Mouse (Mus musculus): ENCODE results near the gene Syn1. TPM values are rescaled to one million over a fixed set of nuclear protein-coding genes. Genes with fewer than 3 reads are reported as not detected.

Syn1 gene
- total and polyA plus RNA-seq, 3 experiments: not detected

- peak; percentile 52 for DNase-seq (ENCODE audit: low spot score)
- peak overlapping the region; percentile 54; the same call in 1 of the 2 replicates for H3K4me3 ChIP-seq (ENCODE audit: low read depth, low read length)
- H3K27me3 ChIP-seq (ENCODE audit: insufficient read depth, low read length): no peaks in the 10 kb centered on the region
- peak; percentile 83 for ATAC-seq (ENCODE audit: extremely low read depth, insufficient number of reproducible peaks, low FRiP score, poor library complexity, severe bottlenecking)
- peaks cover 9% of the 10 kb centered on the region for H3K4me1 ChIP-seq (ENCODE audit: insufficient read depth, low read depth, low read length)
- no peaks in the 10 kb centered on the region for H3K36me3 ChIP-seq (replicated peaks)
- peak; percentile 41 for TF ChIP-seq CTCF (IDR thresholded peaks at IDR 0.05; ENCODE audit: low read depth, low read length)
- no peak for TF ChIP-seq GATA2 (IDR thresholded peaks at IDR 0.05; ENCODE audit: borderline replicate concordance, low read depth, low read length)
- no peaks in the 10 kb centered on the region for H3K9me3 ChIP-seq (replicated peaks)
Measured at GRCm38 (mm10) chrX:20819204-20819628, 101.6 kb downstream of the Syn1 start.

- Histone ChIP-seq H3K4me3 (ENCODE audit: low read depth, low read length) (no peak overlapping the region), H3K4me1 (ENCODE audit: insufficient read depth, low read depth, low read length) (peaks cover 9% of the 10 kb centered on the region), H3K27me3 (ENCODE audit: insufficient read depth, low read length) (no peaks in the 10 kb centered on the region), H3K9me3 (replicated peaks) (no peaks in the 10 kb centered on the region), H3K36me3 (replicated peaks) (no peaks in the 10 kb centered on the region)
- no peak for ATAC-seq (ENCODE audit: extremely low read depth, insufficient number of reproducible peaks, low FRiP score, poor library complexity, severe bottlenecking)
- TF ChIP-seq GATA2 (IDR thresholded peaks at IDR 0.05; ENCODE audit: borderline replicate concordance, low read depth, low read length) (no peak), GATA1 (IDR thresholded peaks at IDR 0.05; ENCODE audit: borderline replicate concordance, low read length) (no peak), POLR2AphosphoS5 (IDR thresholded peaks at IDR 0.05; ENCODE audit: insufficient replicate concordance, low read depth, low read length) (no peak), TAL1 (conservative IDR thresholded peaks at IDR 0.05; ENCODE audit: low read depth, low read length) (no peak), CTCF (IDR thresholded peaks at IDR 0.05; ENCODE audit: low read depth, low read length) (no peak)
- DNase-seq (ENCODE audit: low spot score): no peak
Measured at GRCm38 (mm10) chrX:20816974-20817373, 103.8 kb downstream of the Syn1 start.

Other genes with a start within 250 kb of the Syn1 start
- gene Cdk16, start 233.1 kb downstream of the Syn1 start, total RNA-seq (2014; fragmentation: Nextera tagmentation): 130 TPM in 2 replicates
- 34.9 and 36.4 TPM in 2 replicates for gene Cdk16, start 233.1 kb downstream of the Syn1 start, total RNA-seq (2017)
- 67.0 and 73.3 TPM in 2 replicates for gene Cdk16, start 233.1 kb downstream of the Syn1 start, polyA plus RNA-seq (2012)
- 84.4 and 90.8 TPM in 2 replicates for gene Usp11, start 217.1 kb downstream of the Syn1 start, total RNA-seq (2014; fragmentation: Nextera tagmentation)
- gene Usp11, start 217.1 kb downstream of the Syn1 start, total RNA-seq (2017): 34.3 and 34.6 TPM in 2 replicates
- 16.7 and 18.8 TPM in 2 replicates for gene Usp11, start 217.1 kb downstream of the Syn1 start, polyA plus RNA-seq (2012)
- gene Araf, start 123.2 kb downstream of the Syn1 start, total RNA-seq (2014; fragmentation: Nextera tagmentation): 173 and 189 TPM in 2 replicates
- 44.8 and 58.4 TPM in 2 replicates for gene Araf, start 123.2 kb downstream of the Syn1 start, total RNA-seq (2017)
- 17.8 and 56.9 TPM in 2 replicates for gene Araf, start 123.2 kb downstream of the Syn1 start, polyA plus RNA-seq (2012)
- not detected in 2 replicates for gene Timp1, start 50.8 kb downstream of the Syn1 start, total RNA-seq (2014; fragmentation: Nextera tagmentation)
- 0.29 TPM in 1 of 2 replicates, not detected in the other for gene Timp1, start 50.8 kb downstream of the Syn1 start, total RNA-seq (2017)
- not detected in 2 replicates for gene Timp1, start 50.8 kb downstream of the Syn1 start, polyA plus RNA-seq (2012)
- gene Cfp, start 10.6 kb upstream of the Syn1 start, total RNA-seq (2014; fragmentation: Nextera tagmentation): 6.2 and 10.1 TPM in 2 replicates
- gene Cfp, start 10.6 kb upstream of the Syn1 start, total RNA-seq (2017): 9.5 and 12.1 TPM in 2 replicates
- gene Cfp, start 10.6 kb upstream of the Syn1 start, polyA plus RNA-seq (2012): 4.9 and 5.9 TPM in 2 replicates
- gene Elk1, start 29.6 kb upstream of the Syn1 start, total RNA-seq (2014; fragmentation: Nextera tagmentation): 19.3 and 20.5 TPM in 2 replicates
- gene Elk1, start 29.6 kb upstream of the Syn1 start, total RNA-seq (2017): 7.0 and 7.6 TPM in 2 replicates
- gene Elk1, start 29.6 kb upstream of the Syn1 start, polyA plus RNA-seq (2012): 15.8 and 17.1 TPM in 2 replicates
- 24.0 and 27.2 TPM in 2 replicates for gene Uxt, start 41.0 kb upstream of the Syn1 start, total RNA-seq (2014; fragmentation: Nextera tagmentation)
- 33.3 and 36.4 TPM in 2 replicates for gene Uxt, start 41.0 kb upstream of the Syn1 start, total RNA-seq (2017)
- 8.2 and 19.0 TPM in 2 replicates for gene Uxt, start 41.0 kb upstream of the Syn1 start, polyA plus RNA-seq (2012)
- 28.3 and 30.1 TPM in 2 replicates for gene Zfp182, start 141.3 kb upstream of the Syn1 start, total RNA-seq (2014; fragmentation: Nextera tagmentation)
- gene Zfp182, start 141.3 kb upstream of the Syn1 start, total RNA-seq (2017): 18.8 and 20.1 TPM in 2 replicates
- 0.28 and 0.44 TPM in 2 replicates for gene Zfp182, start 141.3 kb upstream of the Syn1 start, polyA plus RNA-seq (2012)
- gene Spaca5, start 147.4 kb upstream of the Syn1 start, total RNA-seq (2014; fragmentation: Nextera tagmentation): not detected in 2 replicates
- not detected in 2 replicates for gene Spaca5, start 147.4 kb upstream of the Syn1 start, total RNA-seq (2017)
- not detected in 2 replicates for gene Spaca5, start 147.4 kb upstream of the Syn1 start, polyA plus RNA-seq (2012)
- not detected in 2 replicates for gene Zfp300, start 168.5 kb upstream of the Syn1 start, total RNA-seq (2014; fragmentation: Nextera tagmentation)
- gene Zfp300, start 168.5 kb upstream of the Syn1 start, total RNA-seq (2017): not detected in 2 replicates
- not detected in 2 replicates for gene Zfp300, start 168.5 kb upstream of the Syn1 start, polyA plus RNA-seq (2012)
- gene Ssxa1, start 194.8 kb upstream of the Syn1 start, total RNA-seq (2014; fragmentation: Nextera tagmentation): not detected in 2 replicates
- gene Ssxa1, start 194.8 kb upstream of the Syn1 start, total RNA-seq (2017): not detected in 2 replicates
- gene Ssxa1, start 194.8 kb upstream of the Syn1 start, polyA plus RNA-seq (2012): not detected in 2 replicates

Data from G1E (cell line).